Mouse (Mus musculus) liver, embryonic 16.5 days (tissue): Measurements from ENCODE around the gene Drd4. TPM values are rescaled to one million over a fixed set of nuclear protein-coding genes. Genes with fewer than 3 reads are reported as not detected.

Experiments
- ATAC-seq: fragments of 200-750 bp; cut with Nextera tagmentation; 2 replicates; pipeline ENCODE4 v1.8.0; 2017; ENCODE audit warnings: low read depth, mild to moderate bottlenecking, moderate number of reproducible peaks, moderate library complexity
- H3K27ac ChIP-seq: fragments of 300-500 bp; sonication (generic); 2 replicates; pipeline ENCODE4 v1.5.1; 2014; ENCODE audit warnings: mild to moderate bottlenecking, low read length
- H3K27me3 ChIP-seq: fragments of 300-500 bp; sonication (generic); 2 replicates; pipeline ENCODE4 v1.6.1; 2014; ENCODE audit warnings: low read depth, low read length, mixed read lengths; ENCODE audit not compliant: control insufficient read depth, insufficient read depth
- H3K36me3 ChIP-seq: fragments of 300-500 bp; sonication (generic); 2 replicates; pipeline ENCODE4 v1.6.1; 2014; ENCODE audit warnings: mild to moderate bottlenecking; ENCODE audit not compliant: control insufficient read depth, insufficient read depth
- H3K4me1 ChIP-seq: fragments of 300-500 bp; sonication (generic); 2 replicates; pipeline ENCODE4 v1.6.1; 2014; ENCODE audit warnings: low read depth, low read length, mixed read lengths; ENCODE audit not compliant: control insufficient read depth
- H3K4me2 ChIP-seq: fragments of 300-500 bp; sonication (generic); 2 replicates; pipeline ENCODE4 v1.6.1; 2014; ENCODE audit warnings: low read depth, low read length, mixed read lengths
- H3K4me3 ChIP-seq: fragments of 300-500 bp; sonication (generic); 2 replicates; pipeline ENCODE4 v1.5.1; 2014; ENCODE audit warnings: low read depth, mild to moderate bottlenecking, low read length
- H3K9ac ChIP-seq: fragments of 300-500 bp; sonication (generic); 2 replicates; pipeline ENCODE4 v1.6.1; 2014; ENCODE audit warnings: low read depth, low read length
- H3K9me3 ChIP-seq: fragments of 300-500 bp; sonication (generic); replicated peaks from 2 replicates; pipeline ENCODE4 v1.6.1; 2016; ENCODE audit warnings: low read length; ENCODE audit not compliant: control insufficient read depth
- WGBS: fragments of 180-500 bp; shearing (Covaris S2); extraction: QIAGEN DNeasy Blood & Tissue Kit; methylation state at CpG from one replicate; pipeline ENCODE4 v1.1.7; 2014; ENCODE audit not compliant: insufficient replicate concordance; 5-methylcytosine and 5-hydroxymethylcytosine counted together
- polyA plus RNA-seq: library from polyadenylated mRNA; unstranded; fragments of >200 nt; fragmentation: Nextera tagmentation; extraction: Ambion mirVana; gene quantifications from 2 replicates; pipeline ENCODE4 v1.2.1, GENCODE M21; 2015

Drd4 gene
- polyA plus RNA-seq, 1 experiment from 2014 or later, result not detected

- Histone ChIP-seq H3K36me3 (peaks cover 15% of the 10 kb centered on the region), H3K4me3 (no peak overlapping the region), H3K9me3 (no peaks in the 10 kb centered on the region), H3K9ac (no peak overlapping the region), H3K27ac (no peak overlapping the region), H3K4me1 (peaks cover 4% of the 10 kb centered on the region), H3K4me2 (no peak overlapping the region), H3K27me3 (no peaks in the 10 kb centered on the region)
- WGBS, result 90% methylated on average over 9 of the region's 9 CpGs
- ATAC-seq, result no peak
These were observed 9.6 kb downstream of the Drd4 start for GRCm38 (mm10) chr7:141301386-141301785.

- no peak overlapping the region for H3K27ac ChIP-seq
- H3K27me3 ChIP-seq, result no peaks in the 10 kb centered on the region
- H3K4me3 ChIP-seq, result no peak overlapping the region
- peaks cover 4% of the 10 kb centered on the region for H3K4me1 ChIP-seq
- 68% methylated on average over 1 of the region's 1 CpGs for WGBS
- 0 out of 2 replicates have a peak, but pooled peaks have one; percentile 12 for ATAC-seq
- peaks cover 20% of the 10 kb centered on the region for H3K36me3 ChIP-seq
- H3K9me3 ChIP-seq, result no peaks in the 10 kb centered on the region
- H3K4me2 ChIP-seq, result no peak overlapping the region
- no peak overlapping the region for H3K9ac ChIP-seq
These were observed 11.0 kb downstream of the Drd4 start for GRCm38 (mm10) chr7:141302702-141303268.

- 75% methylated on average over 4 of the region's 4 CpGs for WGBS
These were observed 12.7 kb downstream of the Drd4 start for GRCm38 (mm10) chr7:141304537-141304936.

GRCm38 (mm10) chr7:141314416-141314815 is 22.6 kb downstream of the Drd4 start:
- H3K9me3 ChIP-seq, result no peaks in the 10 kb centered on the region
- WGBS, result 72% methylated on average over 2 of the region's 2 CpGs
- peaks cover 37% of the 10 kb centered on the region for H3K36me3 ChIP-seq
- H3K4me2 ChIP-seq, result no peak overlapping the region
- no peaks in the 10 kb centered on the region for H3K4me1 ChIP-seq
- no peak overlapping the region for H3K9ac ChIP-seq
- H3K27ac ChIP-seq, result no peak overlapping the region
- H3K27me3 ChIP-seq, result no peaks in the 10 kb centered on the region
- no peak overlapping the region for H3K4me3 ChIP-seq
- no peak for ATAC-seq

More at GRCm38 (mm10) chr7:141304537-141304936, 12.7 kb downstream of the Drd4 start:
- Histone ChIP-seq H3K36me3 (peaks cover 26% of the 10 kb centered on the region), H3K4me2 (no peak overlapping the region), H3K9ac (no peak overlapping the region), H3K4me1 (peaks cover 4% of the 10 kb centered on the region), H3K4me3 (no peak overlapping the region), H3K9me3 (no peaks in the 10 kb centered on the region), H3K27me3 (no peaks in the 10 kb centered on the region), H3K27ac (no peak overlapping the region)
- ATAC-seq, result 0 out of 2 replicates have a peak, but pooled peaks have one; percentile 28

- Histone ChIP-seq H3K27me3 (no peaks in the 10 kb centered on the region), H3K27ac (no peak overlapping the region), H3K4me3 (no peak overlapping the region), H3K9ac (no peak overlapping the region), H3K4me2 (no peak overlapping the region), H3K4me1 (no peaks in the 10 kb centered on the region), H3K9me3 (no peaks in the 10 kb centered on the region), H3K36me3 (peaks cover 37% of the 10 kb centered on the region)
- 69% methylated on average over 8 of the region's 8 CpGs for WGBS
- no peak for ATAC-seq
These were observed 23.3 kb downstream of the Drd4 start for GRCm38 (mm10) chr7:141315076-141315475.

GRCm38 (mm10) chr7:141315974-141316373 is 24.2 kb downstream of the Drd4 start:
- H3K36me3 ChIP-seq, result peaks cover 37% of the 10 kb centered on the region
- H3K4me2 ChIP-seq, result no peak overlapping the region
- H3K9ac ChIP-seq, result no peak overlapping the region
- 72% methylated on average over 5 of the region's 5 CpGs for WGBS
- no peak overlapping the region for H3K27ac ChIP-seq
- no peaks in the 10 kb centered on the region for H3K9me3 ChIP-seq
- H3K4me1 ChIP-seq, result no peaks in the 10 kb centered on the region
- H3K4me3 ChIP-seq, result no peak overlapping the region
- no peak for ATAC-seq
- H3K27me3 ChIP-seq, result no peaks in the 10 kb centered on the region

- no peaks in the 10 kb centered on the region for H3K27me3 ChIP-seq
These were observed 25.9 kb downstream of the Drd4 start for GRCm38 (mm10) chr7:141317619-141318132.

GRCm38 (mm10) chr7:141319446-141319845 is 27.6 kb downstream of the Drd4 start:
- WGBS, result 70% methylated on average over 2 of the region's 2 CpGs
- ATAC-seq, result no peak
- Histone ChIP-seq H3K9ac (no peak overlapping the region), H3K27me3 (no peaks in the 10 kb centered on the region), H3K4me1 (no peaks in the 10 kb centered on the region; the same call in none of the 2 replicates), H3K9me3 (no peaks in the 10 kb centered on the region), H3K36me3 (peaks cover 52% of the 10 kb centered on the region), H3K27ac (no peak overlapping the region), H3K4me2 (no peak overlapping the region), H3K4me3 (no peak overlapping the region)

More at GRCm38 (mm10) chr7:141317619-141318132, 25.9 kb downstream of the Drd4 start:
- peaks cover 52% of the 10 kb centered on the region for H3K36me3 ChIP-seq
- ATAC-seq, result no peak
- H3K9ac ChIP-seq, result no peak overlapping the region
- H3K27ac ChIP-seq, result no peak overlapping the region
- H3K4me3 ChIP-seq, result no peak overlapping the region
- 43% methylated on average over 1 of the region's 1 CpGs for WGBS
- no peaks in the 10 kb centered on the region for H3K9me3 ChIP-seq
- H3K4me1 ChIP-seq, result no peaks in the 10 kb centered on the region
- H3K4me2 ChIP-seq, result no peak overlapping the region

- Histone ChIP-seq H3K27ac (no peak overlapping the region), H3K27me3 (no peaks in the 10 kb centered on the region), H3K9ac (no peak overlapping the region), H3K36me3 (peaks cover 33% of the 10 kb centered on the region), H3K9me3 (no peaks in the 10 kb centered on the region), H3K4me1 (peaks cover 23% of the 10 kb centered on the region), H3K4me3 (no peak overlapping the region), H3K4me2 (no peak overlapping the region)
- 90% methylated on average over 1 of the region's 1 CpGs for WGBS
- ATAC-seq, result no peak
These were observed 32.9 kb downstream of the Drd4 start for GRCm38 (mm10) chr7:141324686-141325085.
